10 mouse cellular contexts compared by ENCODE assay signal in the genomic region with DNA sequence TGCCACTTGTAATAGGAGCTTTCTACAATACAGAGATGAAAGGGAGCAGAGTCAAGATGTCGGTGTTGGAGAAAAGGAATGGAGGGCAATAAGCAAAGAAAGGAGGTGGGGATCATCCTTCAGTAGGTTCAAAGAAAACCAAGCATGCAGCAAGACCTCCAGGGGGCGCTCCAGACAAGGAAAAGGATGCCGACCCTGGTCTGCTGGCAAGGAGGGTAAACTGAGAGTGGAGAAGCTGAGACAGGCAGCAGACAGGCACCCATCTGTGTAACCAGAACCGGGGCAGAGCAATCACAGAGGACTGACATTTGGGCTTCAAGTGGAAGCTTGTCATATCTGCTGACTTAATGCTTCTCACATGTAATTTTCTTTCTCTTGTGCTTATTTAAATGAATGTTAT. TPM values are rescaled to one million over a fixed set of nuclear protein-coding genes. Genes with fewer than 3 reads are reported as not detected.
A peak's percentile ranks its signal among the peaks of the same experiment; 100 is the strongest.
DNase-seq lines count a peak whose midpoint lies in the region; ATAC-seq and TF ChIP-seq lines count a peak whose summit lies in the region.
"Had no signal": no experiment of that assay in that cellular context is flagged by ENCODE, and none has a peak within 500 bp of the region (broad histone marks: within the 10 kb centered on the region; RNA-seq: fewer than 3 reads in every experiment).

No protein-coding gene starts in this region.

- no peaks in the 10 kb centered on the region for H3K36me3 ChIP-seq in intestine, postnatal 0 days (ENCODE audit: control insufficient read depth, insufficient read depth)
- H3K36me3 ChIP-seq in intestine, embryonic 15.5 days: no peaks in the 10 kb centered on the region
- H3K36me3 ChIP-seq: neural tube, embryonic 13.5 days had no signal

- no peaks in the 10 kb centered on the region for H3K9me3 ChIP-seq in intestine, postnatal 0 days (ENCODE audit: control insufficient read depth)
- no peaks in the 10 kb centered on the region for H3K9me3 ChIP-seq in intestine, embryonic 15.5 days
- H3K9me3 ChIP-seq: neural tube, embryonic 13.5 days had no signal

- no peak overlapping the region for H3K27ac ChIP-seq in intestine, postnatal 0 days (ENCODE audit: low read depth, low read length)
- no peak overlapping the region for H3K27ac ChIP-seq in intestine, embryonic 15.5 days
- H3K27ac ChIP-seq: neural tube, embryonic 13.5 days had no signal

- TF ChIP-seq CTCF in intestine, postnatal 0 days (IDR thresholded peaks at IDR 0.05; ENCODE audit: low read depth): peak; percentile 84

- intact Hi-C loops in left cerebral cortex, postnatal 36 days (cut with DNase I): loop anchor here (5.0 kb wide), 2 partner anchors 62 to 1022 kb away; no protein-coding TSS in a partner anchor

- WGBS in intestine, postnatal 0 days: 6% methylated on average over 4 of the region's 4 CpGs
- 3% methylated on average over 4 of the region's 4 CpGs for WGBS in intestine, embryonic 15.5 days

- H3K9ac ChIP-seq in intestine, postnatal 0 days (ENCODE audit: low read depth, low read length): no peak overlapping the region
- no peak overlapping the region for H3K9ac ChIP-seq in intestine, embryonic 15.5 days
- H3K9ac ChIP-seq: neural tube, embryonic 13.5 days had no signal

- H3K4me1 ChIP-seq in intestine, postnatal 0 days (replicated peaks; ENCODE audit: control insufficient read depth, insufficient read depth, low read length): no peaks in the 10 kb centered on the region
- no peaks in the 10 kb centered on the region for H3K4me1 ChIP-seq in intestine, embryonic 15.5 days (replicated peaks)
- H3K4me1 ChIP-seq: neural tube, embryonic 13.5 days had no signal

- no peaks in the 10 kb centered on the region for H3K27me3 ChIP-seq in intestine, postnatal 0 days (replicated peaks; ENCODE audit: control insufficient read depth, insufficient read depth, low read length)
- no peaks in the 10 kb centered on the region for H3K27me3 ChIP-seq in intestine, embryonic 15.5 days (replicated peaks)
- H3K27me3 ChIP-seq: neural tube, embryonic 13.5 days had no signal

- no peak for ATAC-seq in intestine, postnatal 0 days
- ATAC-seq in intestine, embryonic 15.5 days: no peak
- ATAC-seq in granulocyte monocyte progenitor cell, adult 5-6 weeks (replicated peaks; ENCODE audit: poor library complexity, severe bottlenecking): peak; percentile 35; the same call in 1 of the 2 replicates

- peak; percentile 1 for DNase-seq in WW6 (ENCODE audit: low read depth, low spot score)
- peak; percentile 79 for DNase-seq in embryo, embryonic 10.5 days (ENCODE audit: low spot score)
- DNase-seq in left cerebral cortex, postnatal 36 days (ENCODE audit: low spot score in 2 of 2): peak; percentile 29 to 46
- peak; percentile 68 for DNase-seq in ovary, postnatal 36 days (ENCODE audit: low spot score)
- peak; percentile 22 to 76 for DNase-seq in urinary bladder, postnatal 4 days (ENCODE audit: low spot score in 2 of 2)

- no peak overlapping the region for H3K4me3 ChIP-seq in intestine, postnatal 0 days (ENCODE audit: low read depth, low read length)
- no peak overlapping the region for H3K4me3 ChIP-seq in intestine, embryonic 15.5 days (replicated peaks)
- H3K4me3 ChIP-seq: erythroblast, embryonic 14.5 days; neural tube, embryonic 13.5 days had no signal

- H3K4me2 ChIP-seq in intestine, postnatal 0 days (replicated peaks; ENCODE audit: low read depth): no peak overlapping the region
- H3K4me2 ChIP-seq in intestine, embryonic 15.5 days (replicated peaks): no peak overlapping the region
- H3K4me2 ChIP-seq: neural tube, embryonic 13.5 days had no signal

RNA-seq across cellular contexts. Expression of a gene that starts 22.6 kb away (rescaled TPM):
- 32.5 and 33.9 TPM in 2 replicates for polyA plus RNA-seq in intestine, postnatal 0 days (2015; fragmentation: Nextera tagmentation; extraction: Ambion mirVana)
- polyA plus RNA-seq in intestine, embryonic 15.5 days (2015; fragmentation: Nextera tagmentation; extraction: Ambion mirVana): 34.3 and 37.1 TPM in 2 replicates
- not detected in 2 replicates for total RNA-seq in granulocyte monocyte progenitor cell, adult 5-6 weeks (2014; fragmentation: Nextera tagmentation)
- not detected in 2 replicates for total RNA-seq in granulocyte monocyte progenitor cell, adult 5-6 weeks (2017)
- not detected for total RNA-seq in left cerebral cortex, postnatal 36 days (2021)
- polyA plus RNA-seq: erythroblast, embryonic 14.5 days; neural tube, embryonic 13.5 days had no signal

RNA-seq across cellular contexts. Expression of a gene that starts 56.1 kb away (rescaled TPM):
- polyA plus RNA-seq in intestine, postnatal 0 days (2015; fragmentation: Nextera tagmentation; extraction: Ambion mirVana): 0.31 and 0.42 TPM in 2 replicates
- polyA plus RNA-seq in intestine, embryonic 15.5 days (2015; fragmentation: Nextera tagmentation; extraction: Ambion mirVana): 1.5 and 17.0 TPM in 2 replicates
- not detected in 2 replicates for total RNA-seq in granulocyte monocyte progenitor cell, adult 5-6 weeks (2014; fragmentation: Nextera tagmentation)
- not detected in 2 replicates for total RNA-seq in granulocyte monocyte progenitor cell, adult 5-6 weeks (2017)
- total RNA-seq in left cerebral cortex, postnatal 36 days (2021): not detected
- polyA plus RNA-seq: neural tube, embryonic 13.5 days had no signal

Comparison
In these comparisons a context has a peak if more than half of its experiments do, and no peak if none do; other contexts are left out.
1. DNase-seq: peak in every context shown above with its lines; median percentile 79 in embryo, embryonic 10.5 days; 68 in ovary, postnatal 36 days; 49 in urinary bladder, postnatal 4 days; 38 in left cerebral cortex, postnatal 36 days; 1 in WW6.